Mouse (Mus musculus): ENCODE measurements around the gene Calm1. TPM values are rescaled to one million over a fixed set of nuclear protein-coding genes. Genes with fewer than 3 reads are reported as not detected.
A peak's percentile ranks its signal among the peaks of the same experiment; 100 is the strongest.
"Not testable (repeated sequence)": the region's sequence is repeated elsewhere in the genome, so short reads cannot be mapped to it uniquely, and the experiment has no call there.

Calm1 gene
- total and polyA plus RNA-seq, 3 experiments = 370 to 437 (median 404) TPM

- no peak for DNase-seq
These were observed 5.1 kb upstream of the Calm1 start for GRCm38 (mm10) chr12:100194181-100194580.

GRCm38 (mm10) chr12:100196786-100197185, 2.4 kb upstream of the Calm1 start:
- no peak for DNase-seq

- DNase-seq = peak; percentile 88
These were observed 833 bp downstream of the Calm1 start for GRCm38 (mm10) chr12:100199891-100200644.

GRCm38 (mm10) chr12:100200645-100201362, 1.6 kb downstream of the Calm1 start:
- no peak for DNase-seq

- no peak for DNase-seq
These were observed 2.1 kb downstream of the Calm1 start for GRCm38 (mm10) chr12:100201363-100201711.

- DNase-seq = peak; percentile 93
These were observed 2.6 kb downstream of the Calm1 start for GRCm38 (mm10) chr12:100201838-100202237.

- no peak for DNase-seq
These were observed 4.5 kb downstream of the Calm1 start for GRCm38 (mm10) chr12:100203759-100204158.

- no peak for DNase-seq
These were observed 5.9 kb downstream of the Calm1 start for GRCm38 (mm10) chr12:100205156-100205555.

- DNase-seq = no peak
These were observed 7.3 kb downstream of the Calm1 start for GRCm38 (mm10) chr12:100206521-100206920.

- peak; percentile 40 for DNase-seq
These were observed 7.7 kb downstream of the Calm1 start for GRCm38 (mm10) chr12:100206926-100207325.

GRCm38 (mm10) chr12:100209701-100210478, 10.7 kb downstream of the Calm1 start:
- DNase-seq = no peak

GRCm38 (mm10) chr12:100210973-100211372, 11.7 kb downstream of the Calm1 start:
- DNase-seq = no peak

GRCm38 (mm10) chr12:100211453-100212185, 12.4 kb downstream of the Calm1 start:
- no peak for DNase-seq

GRCm38 (mm10) chr12:100212397-100212796, 13.2 kb downstream of the Calm1 start:
- no peak for DNase-seq

- DNase-seq = no peak
These were observed 13.9 kb downstream of the Calm1 start for GRCm38 (mm10) chr12:100213162-100213561.

- DNase-seq = no peak
These were observed 14.9 kb downstream of the Calm1 start for GRCm38 (mm10) chr12:100214156-100214555.

GRCm38 (mm10) chr12:100214738-100215137, 15.5 kb downstream of the Calm1 start:
- DNase-seq = peak; percentile 33

GRCm38 (mm10) chr12:100217087-100217486, 17.9 kb downstream of the Calm1 start:
- DNase-seq = not testable (repeated sequence)

- no peak for DNase-seq
These were observed 20.8 kb downstream of the Calm1 start for GRCm38 (mm10) chr12:100220012-100220411.

- no peak for DNase-seq
These were observed 22.5 kb downstream of the Calm1 start for GRCm38 (mm10) chr12:100221608-100222321.

GRCm38 (mm10) chr12:100222322-100222993, 23.2 kb downstream of the Calm1 start:
- no peak for DNase-seq
